Mouse (Mus musculus) monocyte, adult 2 months (primary cell): ENCODE measurements around the gene Zfp961.
A peak's percentile ranks its signal among the peaks of the same experiment; 100 is the strongest.
"Not testable (repeated sequence)": the region's sequence is repeated elsewhere in the genome, so short reads cannot be mapped to it uniquely, and the experiment has no call there.

Experiments
- DNase-seq, 2 experiments: peaks; one replicate each; pipeline ENCODE4 v3.0.0; 2022; ENCODE audit warnings: low spot score in 2 of 2, low read depth in 1 of 2

The Zfp961 gene

GRCm38 (mm10) chr8:72013506-72014228 lies 62.8 kb downstream of the Zfp961 start:
- DNase-seq = not testable (repeated sequence)

- not testable (repeated sequence) for DNase-seq
Measured at GRCm38 (mm10) chr8:72017339-72017738, 66.5 kb downstream of the Zfp961 start.

- DNase-seq = no peak
Measured at GRCm38 (mm10) chr8:72018141-72018540, 67.3 kb downstream of the Zfp961 start.

- DNase-seq = not testable (repeated sequence)
Measured at GRCm38 (mm10) chr8:72019022-72019421, 68.2 kb downstream of the Zfp961 start.

- DNase-seq = no peak
Measured at GRCm38 (mm10) chr8:72019816-72020215, 69.0 kb downstream of the Zfp961 start.

GRCm38 (mm10) chr8:72024886-72025285 lies 74.0 kb downstream of the Zfp961 start:
- DNase-seq = not testable (repeated sequence)

- DNase-seq = peak in 1 of 2 experiments; percentile 40
Measured at GRCm38 (mm10) chr8:72032926-72033325, 82.1 kb downstream of the Zfp961 start.

- not testable (repeated sequence) for DNase-seq
Measured at GRCm38 (mm10) chr8:72040918-72041317, 90.1 kb downstream of the Zfp961 start, which contains the start of gene Olfr372. Gene Olfr372 (plus strand): TSS chr8:72041218.

- DNase-seq = no peak
Measured at GRCm38 (mm10) chr8:72042493-72042892, 91.7 kb downstream of the Zfp961 start.
